Mouse (Mus musculus) midbrain, embryonic 16.5 days (tissue): ENCODE results near the gene Tnni3. TPM values are rescaled to one million over a fixed set of nuclear protein-coding genes. Genes with fewer than 3 reads are reported as not detected.
"Not testable (repeated sequence)": the region's sequence is repeated elsewhere in the genome, so short reads cannot be mapped to it uniquely, and the experiment has no call there.

ENCODE experiments used
- ATAC-seq: fragments of 200-750 bp; cut with Nextera tagmentation; 2 replicates; pipeline ENCODE4 v1.8.0; 2017; ENCODE audit warnings: moderate TSS enrichment
- H3K27ac ChIP-seq: fragments of 300-500 bp; sonication (generic); 2 replicates; pipeline ENCODE4 v1.5.1; 2014; ENCODE audit warnings: mild to moderate bottlenecking, low read length, mixed read lengths
- H3K27me3 ChIP-seq: fragments of 300-500 bp; sonication (generic); 2 replicates; pipeline ENCODE4 v1.6.1; 2014; ENCODE audit warnings: low read depth, low read length, mixed read lengths; ENCODE audit not compliant: control insufficient read depth, insufficient read depth
- H3K36me3 ChIP-seq: fragments of 300-500 bp; sonication (generic); 2 replicates; pipeline ENCODE4 v1.6.1; 2014; ENCODE audit warnings: mild to moderate bottlenecking, low read length, moderate library complexity, mixed read lengths; ENCODE audit not compliant: control insufficient read depth, insufficient read depth
- H3K4me1 ChIP-seq: fragments of 300-500 bp; sonication (generic); 2 replicates; pipeline ENCODE4 v1.6.1; 2014; ENCODE audit warnings: mild to moderate bottlenecking, low read length, mixed read lengths; ENCODE audit not compliant: control insufficient read depth, insufficient read depth
- H3K4me2 ChIP-seq: fragments of 300-500 bp; sonication (generic); 2 replicates; pipeline ENCODE4 v1.6.1; 2014; ENCODE audit warnings: mild to moderate bottlenecking, low read length, mixed read lengths
- H3K4me3 ChIP-seq: fragments of 300-500 bp; sonication (generic); 2 replicates; pipeline ENCODE4 v1.5.1; 2014; ENCODE audit warnings: low read depth, mild to moderate bottlenecking, low read length, moderate library complexity, mixed read lengths
- H3K9ac ChIP-seq: fragments of 300-500 bp; sonication (generic); 2 replicates; pipeline ENCODE4 v1.6.1; 2014; ENCODE audit warnings: low read depth, low read length, mixed read lengths
- H3K9me3 ChIP-seq: fragments of 300-500 bp; sonication (generic); replicated peaks from 2 replicates; pipeline ENCODE4 v1.6.1; 2014; ENCODE audit warnings: mild to moderate bottlenecking, low read length, mixed read lengths; ENCODE audit not compliant: control insufficient read depth, poor library complexity, severe bottlenecking
- WGBS: fragments of 180-500 bp; shearing (Covaris S2); extraction: QIAGEN DNeasy Blood & Tissue Kit; methylation state at CpG from one replicate; pipeline ENCODE4 v1.1.7; 2014; 5-methylcytosine and 5-hydroxymethylcytosine counted together
- polyA plus RNA-seq: library from polyadenylated mRNA; unstranded; fragments of >200 nt; fragmentation: Nextera tagmentation; extraction: Ambion mirVana; gene quantifications from 2 replicates; pipeline ENCODE4 v1.2.1, GENCODE M21; 2015

The Tnni3 gene
- polyA plus RNA-seq, 1 experiment from 2014 or later: 1.8 TPM

DNA sequence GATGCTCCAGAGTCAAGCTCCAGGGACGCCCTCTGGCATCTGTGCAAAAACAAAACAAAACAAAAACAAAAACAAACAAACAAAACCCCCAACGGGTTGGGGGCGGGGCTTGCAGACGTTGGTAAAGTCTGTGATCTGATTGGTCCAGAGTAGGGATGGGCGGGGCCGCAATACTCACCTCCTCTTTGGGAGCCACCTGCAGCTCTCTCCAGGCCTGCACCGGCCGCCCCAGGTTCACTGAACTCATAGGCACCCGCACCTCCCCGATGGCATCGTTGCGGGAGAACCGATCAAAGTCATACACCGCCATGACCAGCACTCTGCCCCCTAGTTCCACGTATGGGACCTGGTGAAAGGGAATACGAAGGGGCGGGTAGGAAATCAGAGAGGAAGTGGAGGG lies 18.0 kb upstream of the Tnni3 start:
- Histone ChIP-seq H3K27ac (no peak overlapping the region), H3K4me3 (no peak overlapping the region), H3K36me3 (peaks cover 17% of the 10 kb centered on the region), H3K4me2 (no peak overlapping the region), H3K9ac (no peak overlapping the region), H3K9me3 (no peaks in the 10 kb centered on the region), H3K27me3 (no peaks in the 10 kb centered on the region), H3K4me1 (peaks cover 10% of the 10 kb centered on the region)
- WGBS: 32% methylated on average over 17 of the region's 17 CpGs
- no peak for ATAC-seq

DNA sequence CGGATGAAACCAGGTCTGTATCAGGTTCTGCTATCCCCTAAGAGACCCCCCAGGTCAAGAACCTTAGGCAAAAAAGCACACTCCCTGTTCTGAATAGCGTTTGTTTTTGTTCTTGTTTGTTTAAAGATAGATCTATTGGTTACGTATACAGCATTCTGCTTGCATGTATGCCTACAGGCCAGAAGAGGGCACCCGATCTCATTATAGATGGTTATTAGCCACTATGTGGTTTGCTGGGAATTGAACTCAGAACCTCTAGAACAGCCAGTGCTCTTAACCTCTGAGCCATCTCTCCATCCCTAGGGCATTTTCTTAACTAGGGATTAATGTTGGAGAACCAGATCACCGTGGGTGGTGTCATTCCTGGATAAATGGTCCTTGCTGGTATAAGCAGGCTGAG lies 17.3 kb upstream of the Tnni3 start:
- peaks cover 17% of the 10 kb centered on the region for H3K36me3 ChIP-seq

DNA sequence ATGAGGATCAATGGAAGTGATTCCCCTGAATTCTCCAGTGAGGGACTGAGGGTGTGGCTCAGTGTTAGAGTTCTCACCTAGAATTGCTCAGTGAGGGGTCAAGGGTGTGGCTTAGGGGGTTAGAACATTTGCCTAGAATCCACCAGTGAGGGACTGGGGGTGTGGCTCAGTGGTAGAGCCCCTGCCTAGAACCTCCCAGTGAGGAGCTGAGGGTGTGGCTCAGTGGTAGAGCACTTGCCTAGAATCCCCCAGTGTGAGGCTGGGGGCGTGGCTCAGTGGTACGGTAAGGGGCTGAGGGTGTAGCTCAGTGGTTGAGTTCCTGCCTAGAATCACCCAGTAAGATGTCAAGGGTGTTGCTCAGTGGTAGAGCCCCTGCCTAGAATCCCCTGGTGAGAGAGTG lies 15.0 kb upstream of the Tnni3 start:
- no peak for ATAC-seq
- no peak overlapping the region for H3K9ac ChIP-seq

More for the DNA sequence above, 17.3 kb upstream of the Tnni3 start:
- ATAC-seq: no peak
- Histone ChIP-seq H3K9me3 (no peaks in the 10 kb centered on the region), H3K4me2 (no peak overlapping the region), H3K9ac (no peak overlapping the region), H3K4me3 (no peak overlapping the region), H3K27me3 (no peaks in the 10 kb centered on the region), H3K4me1 (peaks cover 10% of the 10 kb centered on the region), H3K27ac (no peak overlapping the region)
- WGBS: 69% methylated on average over 5 of the region's 5 CpGs

DNA sequence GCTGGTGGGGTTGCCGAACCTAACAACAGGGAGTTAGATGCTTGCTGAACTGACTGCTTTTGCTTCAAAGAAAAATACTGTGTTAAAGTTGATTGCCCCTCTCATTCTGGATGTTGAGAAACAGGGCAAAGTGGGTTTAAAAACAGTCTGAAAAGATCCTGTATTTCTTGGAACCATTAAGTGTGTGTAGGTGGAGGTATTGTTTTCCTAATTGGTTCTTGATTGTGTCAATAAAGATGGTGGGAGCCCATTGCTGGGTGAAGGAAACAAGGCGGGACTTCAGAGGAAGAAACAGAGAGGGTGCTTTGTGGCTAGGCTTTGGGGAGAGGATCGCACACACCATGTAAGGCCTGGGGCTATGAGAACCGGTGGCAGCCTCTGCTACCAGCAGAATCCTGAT lies 13.2 kb upstream of the Tnni3 start:
- Histone ChIP-seq H3K36me3 (peaks cover 17% of the 10 kb centered on the region), H3K9ac (no peak overlapping the region), H3K27me3 (peaks cover 3% of the 10 kb centered on the region), H3K4me1 (peaks cover 3% of the 10 kb centered on the region; the same call in 1 of the 2 replicates), H3K4me3 (no peak overlapping the region), H3K4me2 (no peak overlapping the region), H3K27ac (no peak overlapping the region), H3K9me3 (no peaks in the 10 kb centered on the region)
- no peak for ATAC-seq
- WGBS: 55% methylated on average over 4 of the region's 4 CpGs

More for the DNA sequence above, 15.0 kb upstream of the Tnni3 start:
- Histone ChIP-seq H3K9me3 (no peaks in the 10 kb centered on the region), H3K36me3 (peaks cover 17% of the 10 kb centered on the region), H3K4me3 (no peak overlapping the region), H3K4me2 (no peak overlapping the region), H3K4me1 (no peaks in the 10 kb centered on the region), H3K27me3 (no peaks in the 10 kb centered on the region), H3K27ac (no peak overlapping the region)
- WGBS: 78% methylated on average over 2 of the region's 2 CpGs

DNA sequence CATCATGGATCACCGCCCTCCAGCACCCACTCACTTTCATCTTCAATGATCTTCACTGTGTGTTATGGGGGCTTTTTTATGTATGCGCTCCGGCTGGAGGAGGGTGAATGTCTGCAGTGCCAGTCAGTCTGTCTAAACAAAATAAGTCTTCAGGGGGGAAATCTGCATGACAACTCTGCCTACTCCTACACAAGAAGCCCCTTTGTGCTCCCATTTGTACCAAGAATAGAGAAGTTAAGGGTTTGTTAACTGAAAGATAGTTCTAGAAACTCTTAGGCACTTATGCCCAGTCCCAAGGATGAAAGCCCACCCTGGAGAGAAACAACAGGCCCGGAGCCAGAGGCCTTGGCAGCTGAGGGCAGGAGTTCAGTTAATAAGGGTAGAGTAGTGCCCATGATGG lies 12.3 kb upstream of the Tnni3 start:
- Histone ChIP-seq H3K9me3 (no peaks in the 10 kb centered on the region), H3K4me1 (peaks cover 3% of the 10 kb centered on the region; the same call in 1 of the 2 replicates), H3K9ac (no peak overlapping the region), H3K36me3 (peaks cover 12% of the 10 kb centered on the region; the same call in 1 of the 2 replicates), H3K4me3 (no peak overlapping the region), H3K27me3 (peaks cover 7% of the 10 kb centered on the region), H3K4me2 (no peak overlapping the region), H3K27ac (no peak overlapping the region)
- no peak for ATAC-seq
- WGBS: 84% methylated on average over 4 of the region's 4 CpGs

DNA sequence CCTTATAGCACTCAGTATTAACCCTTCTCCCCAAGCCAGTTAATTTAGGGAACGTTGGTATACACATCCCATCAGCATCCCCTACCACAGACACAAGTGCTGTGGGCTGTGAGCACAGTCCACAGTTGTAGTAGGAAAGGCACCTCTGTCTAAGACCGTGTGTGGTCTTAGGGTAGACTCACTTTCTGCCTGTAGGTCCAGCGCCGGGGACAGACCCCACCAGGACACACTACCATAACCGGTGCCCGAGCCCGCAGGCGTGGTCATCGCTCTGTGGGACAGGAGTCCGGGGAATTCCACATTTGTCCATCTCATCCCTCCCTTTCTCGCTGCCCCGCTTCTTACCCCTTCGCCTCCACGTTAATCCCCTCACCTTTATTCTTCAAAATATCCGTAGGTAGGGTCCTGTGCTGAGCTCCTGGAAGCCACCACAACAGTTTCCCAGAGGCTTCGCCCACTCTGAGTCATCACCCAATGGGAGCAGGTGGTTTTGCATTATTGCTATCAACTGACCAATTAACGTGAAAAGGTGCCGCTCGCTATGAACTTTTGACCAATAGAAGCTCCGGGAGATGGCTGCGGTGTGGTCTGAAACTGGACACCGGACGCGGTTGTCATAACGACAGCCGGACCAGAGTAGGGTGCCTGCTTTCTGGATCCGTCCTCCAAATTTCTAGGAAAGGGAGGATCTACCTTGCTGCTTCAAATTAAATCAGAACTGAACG lies 8.1 kb upstream of the Tnni3 start, which contains the start of gene Dnaaf3:
Dnaaf3 (minus strand) TSS at position 449 of the 725 bp plus-strand sequence.
- WGBS: 3% methylated on average over 28 of the region's 28 CpGs

DNA sequence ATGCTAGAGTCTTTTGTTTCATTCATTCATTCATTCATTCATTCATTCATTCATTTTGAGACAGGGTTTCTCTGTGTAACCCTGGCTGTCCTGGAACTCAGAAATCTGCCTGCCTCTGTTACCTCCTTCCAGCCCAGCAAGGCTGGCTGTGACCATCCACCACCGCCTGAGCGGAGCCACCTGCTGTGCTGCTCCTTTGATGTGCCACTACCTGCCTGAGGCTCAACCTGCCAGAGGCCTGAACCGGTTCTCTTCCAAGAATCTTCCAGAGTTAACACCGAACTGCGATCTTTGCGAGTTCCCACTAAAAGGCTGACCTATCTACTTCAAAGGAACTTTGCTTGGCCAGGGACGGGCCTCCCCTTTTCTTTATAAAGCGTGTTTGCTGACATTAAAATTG lies 6.1 kb upstream of the Tnni3 start:
- 51% methylated on average over 7 of the region's 8 CpGs for WGBS
- H3K27me3 ChIP-seq, ATAC-seq, H3K36me3 ChIP-seq, H3K4me3 ChIP-seq, H3K9me3 ChIP-seq, H3K9ac ChIP-seq, H3K4me2 ChIP-seq, H3K27ac ChIP-seq: not testable (repeated sequence)
- peaks cover 13% of the 10 kb centered on the region for H3K4me1 ChIP-seq

More for the DNA sequence above, 8.1 kb upstream of the Tnni3 start, which contains the start of gene Dnaaf3:
- Histone ChIP-seq H3K27ac (no peak within 1 kb of the TSS), H3K9ac (no peak within 1 kb of the TSS; the same call in 1 of the 2 replicates), H3K9me3 (no peaks in the 10 kb centered on the region), H3K36me3 (no peaks in the 10 kb centered on the region), H3K27me3 (peaks cover 7% of the 10 kb centered on the region), H3K4me2 (peak within 1 kb of the TSS; percentile 32), H3K4me1 (peaks cover 5% of the 10 kb centered on the region), H3K4me3 (peak within 1 kb of the TSS; percentile 14; the same call in 1 of the 2 replicates)
- ATAC-seq: peak; percentile 47

DNA sequence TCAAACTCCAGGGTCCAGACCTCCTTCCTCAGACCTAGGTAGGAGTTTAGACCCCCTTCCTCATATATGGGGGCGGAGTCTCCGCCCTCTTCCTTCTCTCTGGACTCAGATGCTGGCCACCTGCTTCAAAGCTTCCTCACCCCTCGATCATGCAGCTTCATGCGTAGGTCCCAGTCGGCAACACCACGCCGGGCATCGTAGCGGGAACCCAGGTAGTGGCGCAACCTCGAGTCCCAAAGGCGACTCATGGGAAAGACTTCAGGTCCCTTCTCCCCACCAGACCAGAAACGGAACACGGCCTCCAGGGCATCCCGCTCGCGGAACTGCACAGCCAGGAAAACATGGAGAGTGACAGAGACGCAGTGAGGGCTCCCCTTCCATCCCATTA lies 3.3 kb upstream of the Tnni3 start:
- Histone ChIP-seq H3K4me2 (peak overlapping the region; percentile 62), H3K4me3 (no peak overlapping the region), H3K9me3 (no peaks in the 10 kb centered on the region), H3K27ac (no peak overlapping the region), H3K9ac (no peak overlapping the region), H3K27me3 (peaks cover 5% of the 10 kb centered on the region), H3K4me1 (peaks cover 11% of the 10 kb centered on the region), H3K36me3 (no peaks in the 10 kb centered on the region)
- WGBS: 50% methylated on average over 18 of the region's 18 CpGs
- ATAC-seq: peak; percentile 4; the same call in 1 of the 2 replicates
